Mouse (Mus musculus): ENCODE results near the gene Fbxl13.

DNA sequence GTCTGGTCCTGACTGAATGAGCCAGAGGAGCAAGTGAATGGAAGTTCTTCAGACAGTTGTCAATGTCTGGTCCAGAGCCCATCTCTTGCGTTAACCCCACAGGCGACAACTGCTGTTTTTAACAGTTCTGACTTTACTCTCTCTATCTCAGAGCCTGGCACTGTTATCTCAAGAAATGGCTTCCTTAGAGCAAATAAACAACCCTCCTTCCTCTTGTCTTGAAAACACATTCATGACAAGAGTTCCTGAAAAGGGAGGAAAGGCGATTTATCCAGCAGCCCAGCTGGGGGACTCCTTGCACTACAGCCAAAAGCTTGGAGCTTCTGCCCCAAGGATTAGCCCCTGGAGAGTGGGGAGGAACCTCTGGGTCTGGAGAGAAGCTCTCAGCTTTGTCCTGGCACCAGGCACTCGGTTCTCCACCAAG lies 117.9 kb downstream of the Fbxl13 start:
- no peak for TF ChIP-seq CTCF (IDR thresholded peaks at IDR 0.05; ENCODE audit: borderline replicate concordance, extremely low read depth, insufficient read depth, insufficient read length)
- TF ChIP-seq POLR2A (IDR thresholded peaks at IDR 0.05; ENCODE audit: borderline replicate concordance, extremely low read depth, insufficient read depth, insufficient read length, poor library complexity, severe bottlenecking) = no peak

Measured in brain, embryonic 14.5 days (tissue).